Mouse (Mus musculus): ENCODE data around the gene Mark3.

DNA sequence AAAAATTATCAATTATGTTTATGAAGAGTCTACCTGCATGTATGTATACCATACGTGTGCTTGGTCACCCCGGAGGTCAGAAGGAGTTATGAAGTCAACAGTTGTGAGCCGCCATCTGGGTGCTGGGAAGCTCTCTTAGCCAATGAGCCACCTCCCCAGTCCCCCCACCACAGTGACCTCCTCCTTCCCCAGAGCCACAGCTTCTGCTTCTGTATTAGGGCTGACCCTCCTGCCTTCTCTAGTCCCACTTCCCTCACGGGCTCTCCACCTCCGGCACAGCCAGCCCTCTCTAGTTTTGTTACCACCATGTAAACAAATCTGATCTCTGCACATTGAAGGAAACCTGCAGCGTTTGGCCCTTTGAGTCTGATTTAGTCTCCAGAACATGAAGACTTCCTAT lies 16.8 kb upstream of the Mark3 start:
- TF ChIP-seq POLR2A (IDR thresholded peaks at IDR 0.05; ENCODE audit: borderline replicate concordance, control insufficient read depth, low read depth, low read length) (no peak), CTCF (IDR thresholded peaks at IDR 0.05; ENCODE audit: control insufficient read depth, insufficient read depth, low read length) (no peak)
